Mouse (Mus musculus): ENCODE measurements around the gene Ager. TPM values are rescaled to one million over a fixed set of nuclear protein-coding genes. Genes with fewer than 3 reads are reported as not detected.

Ager gene
- total and polyA plus RNA-seq, 3 experiments = 2.1 to 6.5 (median 2.2) TPM

DNA sequence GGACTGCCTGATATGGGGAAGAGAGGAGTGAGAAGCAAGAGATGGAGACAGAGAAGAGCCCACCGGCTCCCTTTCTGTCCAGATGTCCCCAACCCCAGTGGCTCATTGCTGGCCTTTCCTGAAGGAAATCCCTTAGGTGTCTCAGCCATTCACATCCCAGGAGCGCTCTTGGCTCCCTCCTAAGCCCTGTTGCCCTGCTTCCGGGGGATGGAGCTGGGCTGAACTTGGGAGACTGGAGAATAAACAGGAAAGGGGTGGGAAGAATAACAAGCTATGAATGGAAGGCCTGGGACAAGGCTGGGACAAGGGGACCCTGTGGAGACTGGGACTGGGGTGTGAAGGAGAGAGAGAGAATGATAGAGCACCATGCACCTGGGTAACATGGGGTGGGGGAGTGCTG is 32.9 kb upstream of the Ager start:
- peaks cover 51% of the 10 kb centered on the region for H3K27me3 ChIP-seq (ENCODE audit: insufficient read depth, low read length)
- no peaks in the 10 kb centered on the region for H3K36me3 ChIP-seq (replicated peaks)
- H3K4me1 ChIP-seq (ENCODE audit: insufficient read depth, low read depth, low read length) = peaks cover 11% of the 10 kb centered on the region
- no peak overlapping the region for H3K4me3 ChIP-seq (ENCODE audit: low read depth, low read length)
- ATAC-seq (ENCODE audit: extremely low read depth, insufficient number of reproducible peaks, low FRiP score, poor library complexity, severe bottlenecking) (no peak), DNase-seq (ENCODE audit: low spot score) (no peak)
- no peaks in the 10 kb centered on the region for H3K9me3 ChIP-seq (replicated peaks)
- no peak for TF ChIP-seq TAL1 (conservative IDR thresholded peaks at IDR 0.05; ENCODE audit: low read depth, low read length)
- TF ChIP-seq GATA2 (IDR thresholded peaks at IDR 0.05; ENCODE audit: borderline replicate concordance, low read depth, low read length) = no peak
- no peak for TF ChIP-seq CTCF (IDR thresholded peaks at IDR 0.05; ENCODE audit: low read depth, low read length)
- TF ChIP-seq GATA1 (IDR thresholded peaks at IDR 0.05; ENCODE audit: borderline replicate concordance, low read length) = no peak
- no peak for TF ChIP-seq POLR2AphosphoS5 (IDR thresholded peaks at IDR 0.05; ENCODE audit: insufficient replicate concordance, low read depth, low read length)

DNA sequence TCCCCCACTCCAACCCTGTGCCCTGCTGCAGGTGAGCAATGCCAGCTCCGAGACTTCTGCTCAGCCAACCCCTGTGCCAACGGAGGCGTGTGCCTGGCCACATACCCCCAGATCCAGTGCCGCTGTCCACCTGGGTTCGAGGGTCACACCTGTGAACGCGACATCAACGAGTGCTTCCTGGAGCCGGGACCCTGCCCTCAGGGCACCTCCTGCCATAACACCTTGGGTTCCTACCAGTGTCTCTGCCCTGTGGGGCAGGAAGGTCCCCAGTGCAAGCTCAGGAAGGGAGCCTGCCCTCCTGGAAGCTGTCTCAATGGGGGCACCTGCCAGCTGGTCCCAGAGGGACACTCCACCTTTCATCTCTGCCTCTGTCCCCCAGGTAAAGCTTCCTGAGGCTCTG is 30.4 kb upstream of the Ager start:
- H3K27me3 ChIP-seq (ENCODE audit: insufficient read depth, low read length) = peaks cover 58% of the 10 kb centered on the region
- no peak overlapping the region for H3K4me3 ChIP-seq (ENCODE audit: low read depth, low read length)
- TF ChIP-seq GATA1 (IDR thresholded peaks at IDR 0.05; ENCODE audit: borderline replicate concordance, low read length) = no peak
- TF ChIP-seq TAL1 (conservative IDR thresholded peaks at IDR 0.05; ENCODE audit: low read depth, low read length) = no peak
- no peaks in the 10 kb centered on the region for H3K9me3 ChIP-seq (replicated peaks)
- ATAC-seq (ENCODE audit: extremely low read depth, insufficient number of reproducible peaks, low FRiP score, poor library complexity, severe bottlenecking) = no peak
- DNase-seq (ENCODE audit: low spot score) = no peak
- H3K4me1 ChIP-seq (ENCODE audit: insufficient read depth, low read depth, low read length) = peaks cover 16% of the 10 kb centered on the region
- no peaks in the 10 kb centered on the region for H3K36me3 ChIP-seq (replicated peaks)

DNA sequence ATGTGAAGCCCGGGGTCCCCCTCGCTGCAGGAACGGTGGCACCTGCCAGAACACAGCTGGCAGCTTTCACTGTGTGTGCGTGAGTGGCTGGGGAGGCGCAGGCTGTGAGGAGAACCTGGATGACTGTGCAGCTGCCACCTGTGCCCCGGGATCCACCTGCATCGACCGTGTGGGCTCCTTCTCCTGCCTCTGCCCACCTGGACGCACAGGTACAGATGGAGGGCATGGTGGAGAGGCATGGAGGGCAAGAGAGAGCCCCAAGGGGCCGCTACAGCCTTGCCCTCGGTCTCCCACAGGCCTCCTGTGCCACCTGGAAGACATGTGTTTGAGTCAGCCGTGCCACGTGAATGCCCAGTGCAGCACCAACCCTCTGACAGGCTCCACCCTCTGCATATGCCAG is 29.2 kb upstream of the Ager start:
- no peak for TF ChIP-seq TAL1 (conservative IDR thresholded peaks at IDR 0.05; ENCODE audit: low read depth, low read length)
- no peak for TF ChIP-seq GATA1 (IDR thresholded peaks at IDR 0.05; ENCODE audit: borderline replicate concordance, low read length)
- TF ChIP-seq GATA2 (IDR thresholded peaks at IDR 0.05; ENCODE audit: borderline replicate concordance, low read depth, low read length) = no peak
- no peak for TF ChIP-seq POLR2AphosphoS5 (IDR thresholded peaks at IDR 0.05; ENCODE audit: insufficient replicate concordance, low read depth, low read length)
- no peak for TF ChIP-seq CTCF (IDR thresholded peaks at IDR 0.05; ENCODE audit: low read depth, low read length)
- H3K9me3 ChIP-seq (replicated peaks) = no peaks in the 10 kb centered on the region
- peaks cover 63% of the 10 kb centered on the region for H3K27me3 ChIP-seq (ENCODE audit: insufficient read depth, low read length)
- peaks cover 22% of the 10 kb centered on the region for H3K4me1 ChIP-seq (ENCODE audit: insufficient read depth, low read depth, low read length)
- no peaks in the 10 kb centered on the region for H3K36me3 ChIP-seq (replicated peaks)
- ATAC-seq (ENCODE audit: extremely low read depth, insufficient number of reproducible peaks, low FRiP score, poor library complexity, severe bottlenecking) = no peak
- DNase-seq (ENCODE audit: low spot score) = no peak
- no peak overlapping the region for H3K4me3 ChIP-seq (ENCODE audit: low read depth, low read length)

DNA sequence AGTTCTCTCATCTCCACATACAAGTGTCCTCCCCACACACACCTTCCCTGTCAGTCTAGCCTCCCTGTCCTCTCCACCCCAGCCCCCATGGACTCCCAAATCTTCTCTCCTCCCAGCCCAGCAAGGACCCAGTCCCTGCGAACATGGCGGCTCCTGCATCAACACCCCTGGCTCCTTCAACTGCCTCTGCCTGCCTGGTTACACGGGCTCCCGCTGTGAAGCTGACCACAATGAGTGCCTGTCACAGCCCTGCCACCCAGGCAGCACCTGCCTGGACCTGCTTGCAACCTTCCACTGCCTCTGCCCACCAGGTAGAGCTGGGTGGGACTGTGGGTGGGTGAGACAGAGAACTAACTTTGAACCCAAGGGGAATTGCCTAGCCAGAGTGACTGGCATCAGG is 27.7 kb upstream of the Ager start:
- DNase-seq (ENCODE audit: low spot score) (no peak), ATAC-seq (ENCODE audit: extremely low read depth, insufficient number of reproducible peaks, low FRiP score, poor library complexity, severe bottlenecking) (no peak)
- Histone ChIP-seq H3K36me3 (replicated peaks) (no peaks in the 10 kb centered on the region), H3K27me3 (ENCODE audit: insufficient read depth, low read length) (peaks cover 64% of the 10 kb centered on the region), H3K9me3 (replicated peaks) (no peaks in the 10 kb centered on the region), H3K4me1 (ENCODE audit: insufficient read depth, low read depth, low read length) (peaks cover 20% of the 10 kb centered on the region), H3K4me3 (ENCODE audit: low read depth, low read length) (no peak overlapping the region)
- no peak for TF ChIP-seq GATA2 (IDR thresholded peaks at IDR 0.05; ENCODE audit: borderline replicate concordance, low read depth, low read length)
- TF ChIP-seq POLR2AphosphoS5 (IDR thresholded peaks at IDR 0.05; ENCODE audit: insufficient replicate concordance, low read depth, low read length) = no peak
- TF ChIP-seq CTCF (IDR thresholded peaks at IDR 0.05; ENCODE audit: low read depth, low read length) = no peak
- TF ChIP-seq GATA1 (IDR thresholded peaks at IDR 0.05; ENCODE audit: borderline replicate concordance, low read length) = no peak
- no peak for TF ChIP-seq TAL1 (conservative IDR thresholded peaks at IDR 0.05; ENCODE audit: low read depth, low read length)

DNA sequence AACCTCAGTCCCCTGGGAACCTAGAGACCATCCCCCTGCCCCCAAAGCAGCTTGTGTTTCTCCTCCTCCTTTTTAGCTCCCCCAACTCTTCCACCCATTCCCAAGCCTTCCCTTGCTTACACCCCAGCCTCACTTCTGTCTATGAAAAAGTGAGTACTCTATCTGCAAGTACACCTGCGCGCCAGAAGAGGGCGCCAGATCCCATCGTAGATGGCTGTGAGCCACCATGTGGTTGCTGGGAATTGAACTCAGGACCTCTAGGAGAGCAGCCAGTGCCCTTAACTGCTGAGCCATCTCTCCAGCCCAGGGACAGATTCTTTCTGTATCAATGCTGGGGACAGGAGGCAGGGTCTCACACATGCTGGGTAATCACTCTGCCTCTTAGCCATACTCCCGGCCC is 25.8 kb upstream of the Ager start:
- TF ChIP-seq TAL1 (conservative IDR thresholded peaks at IDR 0.05; ENCODE audit: low read depth, low read length) (no peak), GATA2 (IDR thresholded peaks at IDR 0.05; ENCODE audit: borderline replicate concordance, low read depth, low read length) (no peak), GATA1 (IDR thresholded peaks at IDR 0.05; ENCODE audit: borderline replicate concordance, low read length) (no peak), CTCF (IDR thresholded peaks at IDR 0.05; ENCODE audit: low read depth, low read length) (peak; percentile 69; the same call in 1 of the 2 replicates), POLR2AphosphoS5 (IDR thresholded peaks at IDR 0.05; ENCODE audit: insufficient replicate concordance, low read depth, low read length) (no peak)
- Histone ChIP-seq H3K36me3 (replicated peaks) (no peaks in the 10 kb centered on the region), H3K9me3 (replicated peaks) (no peaks in the 10 kb centered on the region), H3K4me3 (ENCODE audit: low read depth, low read length) (no peak overlapping the region), H3K4me1 (ENCODE audit: insufficient read depth, low read depth, low read length) (peaks cover 26% of the 10 kb centered on the region), H3K27me3 (ENCODE audit: insufficient read depth, low read length) (peaks cover 61% of the 10 kb centered on the region)
- ATAC-seq (ENCODE audit: extremely low read depth, insufficient number of reproducible peaks, low FRiP score, poor library complexity, severe bottlenecking) = no peak
- DNase-seq (ENCODE audit: low spot score) = no peak

DNA sequence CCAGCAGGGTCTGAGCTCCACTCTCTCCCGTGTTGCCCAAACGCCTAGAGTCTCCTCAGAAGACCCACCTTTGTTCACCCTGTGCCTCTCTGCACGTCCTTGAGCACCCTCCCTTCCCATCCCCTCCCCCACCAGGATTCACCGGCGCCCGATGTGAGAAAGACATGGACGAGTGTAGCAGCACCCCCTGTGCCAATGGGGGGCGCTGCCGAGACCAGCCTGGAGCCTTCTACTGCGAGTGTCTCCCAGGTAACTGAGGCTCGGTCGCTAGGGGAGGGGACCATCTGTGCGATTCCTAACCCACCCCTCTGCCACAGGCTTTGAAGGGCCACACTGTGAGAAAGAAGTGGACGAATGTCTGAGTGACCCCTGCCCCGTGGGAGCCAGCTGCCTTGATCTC is 25.3 kb upstream of the Ager start:
- DNase-seq (ENCODE audit: low spot score) (no peak), ATAC-seq (ENCODE audit: extremely low read depth, insufficient number of reproducible peaks, low FRiP score, poor library complexity, severe bottlenecking) (no peak)
- Histone ChIP-seq H3K4me3 (ENCODE audit: low read depth, low read length) (no peak overlapping the region), H3K9me3 (replicated peaks) (no peaks in the 10 kb centered on the region), H3K4me1 (ENCODE audit: insufficient read depth, low read depth, low read length) (peaks cover 26% of the 10 kb centered on the region), H3K36me3 (replicated peaks) (no peaks in the 10 kb centered on the region), H3K27me3 (ENCODE audit: insufficient read depth, low read length) (peaks cover 60% of the 10 kb centered on the region)
- TF ChIP-seq TAL1 (conservative IDR thresholded peaks at IDR 0.05; ENCODE audit: low read depth, low read length) (no peak), GATA2 (IDR thresholded peaks at IDR 0.05; ENCODE audit: borderline replicate concordance, low read depth, low read length) (no peak), POLR2AphosphoS5 (IDR thresholded peaks at IDR 0.05; ENCODE audit: insufficient replicate concordance, low read depth, low read length) (no peak), GATA1 (IDR thresholded peaks at IDR 0.05; ENCODE audit: borderline replicate concordance, low read length) (no peak), CTCF (IDR thresholded peaks at IDR 0.05; ENCODE audit: low read depth, low read length) (no peak)

DNA sequence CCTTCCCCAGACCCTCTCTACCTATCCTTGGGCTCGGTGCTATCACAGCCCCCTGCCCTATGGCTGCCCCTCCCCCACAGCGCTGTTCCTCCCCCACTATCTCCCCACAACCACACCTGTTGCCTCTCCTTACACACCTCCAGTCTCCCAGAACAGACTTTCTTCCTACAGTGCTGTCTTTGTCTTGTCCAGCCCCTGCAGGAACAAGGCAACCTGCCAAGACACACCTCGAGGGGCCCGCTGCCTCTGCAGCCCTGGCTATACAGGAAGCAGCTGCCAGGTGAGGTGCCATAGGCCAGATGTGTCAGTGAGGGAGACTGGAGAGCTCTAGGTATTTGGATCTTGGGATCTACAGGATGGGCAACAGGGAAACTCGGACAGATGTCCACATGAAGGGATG is 21.1 kb upstream of the Ager start:
- TF ChIP-seq TAL1 (conservative IDR thresholded peaks at IDR 0.05; ENCODE audit: low read depth, low read length) (no peak), CTCF (IDR thresholded peaks at IDR 0.05; ENCODE audit: low read depth, low read length) (no peak), POLR2AphosphoS5 (IDR thresholded peaks at IDR 0.05; ENCODE audit: insufficient replicate concordance, low read depth, low read length) (no peak), GATA1 (IDR thresholded peaks at IDR 0.05; ENCODE audit: borderline replicate concordance, low read length) (no peak), GATA2 (IDR thresholded peaks at IDR 0.05; ENCODE audit: borderline replicate concordance, low read depth, low read length) (no peak)
- no peak for DNase-seq (ENCODE audit: low spot score)
- H3K36me3 ChIP-seq (replicated peaks) = no peaks in the 10 kb centered on the region
- no peaks in the 10 kb centered on the region for H3K9me3 ChIP-seq (replicated peaks)
- peaks cover 21% of the 10 kb centered on the region for H3K4me1 ChIP-seq (ENCODE audit: insufficient read depth, low read depth, low read length)
- no peak for ATAC-seq (ENCODE audit: extremely low read depth, insufficient number of reproducible peaks, low FRiP score, poor library complexity, severe bottlenecking)
- H3K27me3 ChIP-seq (ENCODE audit: insufficient read depth, low read length) = peaks cover 65% of the 10 kb centered on the region
- H3K4me3 ChIP-seq (ENCODE audit: low read depth, low read length) = no peak overlapping the region
